Mouse (Mus musculus) gastrocnemius, postnatal 36 days (tissue): Measurements from ENCODE around the gene Vwce. TPM values are rescaled to one million over a fixed set of nuclear protein-coding genes. Genes with fewer than 3 reads are reported as not detected.
A peak's percentile ranks its signal among the peaks of the same experiment; 100 is the strongest.

ENCODE experiments used
- DNase-seq, 2 experiments: peaks; one replicate each; pipeline ENCODE4 v3.0.0; 2022
- intact Hi-C: fragments of 180-260 bp; cut with DNase I; formaldehyde crosslinking; loops from one replicate; pipeline ENCODE4 v1.15.1; 2025
- long read RNA-seq, 2 experiments: library from polyadenylated mRNA; stranded (forward); transcript quantifications; one replicate each; pipeline ENCODE4 v2.0.0; 2021
- total RNA-seq, 2 experiments: library from RNA; stranded (reverse); gene quantifications; 2 replicates each; pipeline ENCODE4 v1.2.3; 2021

The Vwce gene
- total RNA-seq = not detected
- long read RNA-seq, experiment 1 = 0 reads
- long read RNA-seq, experiment 2 = 0 reads

GRCm38 (mm10) chr19:10634106-10634871 lies at the start of gene Vwce:
TSS of gene Vwce (plus strand) at chr19:10634213.
- peak in 1 of 2 experiments; percentile 24 for DNase-seq
- intact Hi-C loops = no loop called here

DNA sequence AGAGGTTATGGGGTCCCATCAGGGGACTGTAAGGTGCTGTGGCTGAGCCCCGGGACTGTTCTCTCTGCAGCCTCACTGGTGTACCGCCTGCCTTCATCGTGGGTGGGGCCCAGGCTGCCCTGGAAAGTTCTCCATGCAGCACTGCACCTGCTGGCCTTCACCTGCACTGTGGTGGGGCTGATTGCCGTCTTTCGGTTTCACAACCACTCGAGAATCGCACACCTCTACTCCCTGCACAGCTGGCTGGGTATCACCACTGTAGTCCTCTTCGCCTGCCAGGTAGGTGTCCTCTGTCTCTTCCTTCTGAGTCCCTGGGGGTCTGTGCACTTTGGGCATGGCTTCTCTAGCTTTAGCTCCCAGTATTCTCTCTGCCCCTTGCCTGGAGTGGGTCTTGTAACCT lies 48.9 kb upstream of the Vwce start:
- no peak for DNase-seq
- intact Hi-C loops = no loop called here

DNA sequence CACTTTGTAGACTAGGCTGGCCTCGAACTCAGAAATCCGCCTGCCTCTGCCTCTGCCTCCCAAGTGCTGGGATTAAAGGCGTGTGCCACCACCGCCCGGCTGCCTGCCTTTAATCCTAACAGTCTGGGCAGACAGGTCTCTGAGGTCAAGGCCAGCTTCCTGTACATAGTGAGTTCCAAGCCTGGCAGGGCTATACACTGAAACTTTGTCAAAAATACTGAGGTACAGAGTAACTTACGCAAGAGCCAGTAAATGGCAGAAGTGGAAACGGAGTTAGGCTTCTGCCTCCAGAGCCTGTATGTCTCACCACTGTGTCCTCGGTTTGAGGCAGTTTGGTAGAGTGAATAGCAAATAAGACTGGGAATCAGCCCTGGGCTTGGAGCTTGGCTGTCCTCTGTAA lies 46.8 kb upstream of the Vwce start:
- intact Hi-C loops = no loop called here
- DNase-seq = no peak

DNA sequence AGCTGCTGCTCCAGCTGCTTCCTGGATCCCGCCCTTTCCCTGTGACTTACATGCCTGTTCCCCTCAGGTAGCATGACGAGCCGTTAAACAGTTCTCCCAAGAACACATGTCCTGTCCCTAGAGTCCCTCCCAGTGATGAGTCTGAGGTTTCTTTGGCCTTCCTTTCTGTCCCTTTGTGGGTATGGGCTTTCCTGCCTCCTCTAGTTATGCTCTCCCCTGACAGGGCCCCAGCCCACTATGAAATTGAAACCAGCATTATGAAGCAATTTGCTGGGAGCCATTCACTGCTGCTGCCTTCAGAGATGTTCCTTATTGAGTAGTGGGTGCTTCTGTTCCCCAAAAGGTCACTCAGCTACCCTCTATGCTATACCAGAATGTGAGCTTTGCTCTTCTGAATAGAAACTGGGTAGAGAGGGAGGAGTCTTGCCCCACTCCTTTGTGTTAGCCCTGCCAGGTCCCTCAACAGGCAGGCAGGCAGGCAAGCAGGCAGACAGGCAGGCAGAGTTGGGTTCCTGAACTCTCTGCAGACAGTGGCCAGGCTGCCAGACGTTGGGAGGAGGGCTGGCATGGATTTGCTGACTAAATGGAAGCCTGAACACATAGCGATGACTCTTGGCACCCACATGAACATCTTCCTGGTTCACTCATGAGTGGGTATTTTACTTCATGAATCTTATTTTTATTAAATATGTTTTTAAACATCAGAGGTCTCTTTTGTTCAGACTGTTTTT lies 44.7 kb upstream of the Vwce start:
- DNase-seq = no peak
- intact Hi-C loops = no loop called here

DNA sequence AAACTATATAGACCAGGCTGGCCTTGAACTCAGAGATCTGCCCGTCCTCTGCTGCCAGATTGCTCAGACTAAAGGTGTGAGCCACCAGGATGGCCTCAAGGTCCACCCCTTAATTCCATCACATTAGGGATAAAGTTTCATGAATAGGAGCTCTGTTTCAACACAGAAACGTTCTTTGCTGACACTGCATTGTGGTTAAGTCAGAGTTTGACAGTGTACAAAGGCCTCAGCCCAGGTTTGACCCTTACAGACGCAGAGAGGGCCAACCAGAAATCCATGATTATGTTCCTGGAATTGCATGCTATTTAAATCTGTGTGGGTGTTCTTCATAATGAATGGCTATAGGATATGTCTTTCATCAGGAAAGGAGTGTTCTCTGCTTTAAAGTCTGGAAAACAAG lies 43.7 kb upstream of the Vwce start:
- intact Hi-C loops = no loop called here
- no peak for DNase-seq

DNA sequence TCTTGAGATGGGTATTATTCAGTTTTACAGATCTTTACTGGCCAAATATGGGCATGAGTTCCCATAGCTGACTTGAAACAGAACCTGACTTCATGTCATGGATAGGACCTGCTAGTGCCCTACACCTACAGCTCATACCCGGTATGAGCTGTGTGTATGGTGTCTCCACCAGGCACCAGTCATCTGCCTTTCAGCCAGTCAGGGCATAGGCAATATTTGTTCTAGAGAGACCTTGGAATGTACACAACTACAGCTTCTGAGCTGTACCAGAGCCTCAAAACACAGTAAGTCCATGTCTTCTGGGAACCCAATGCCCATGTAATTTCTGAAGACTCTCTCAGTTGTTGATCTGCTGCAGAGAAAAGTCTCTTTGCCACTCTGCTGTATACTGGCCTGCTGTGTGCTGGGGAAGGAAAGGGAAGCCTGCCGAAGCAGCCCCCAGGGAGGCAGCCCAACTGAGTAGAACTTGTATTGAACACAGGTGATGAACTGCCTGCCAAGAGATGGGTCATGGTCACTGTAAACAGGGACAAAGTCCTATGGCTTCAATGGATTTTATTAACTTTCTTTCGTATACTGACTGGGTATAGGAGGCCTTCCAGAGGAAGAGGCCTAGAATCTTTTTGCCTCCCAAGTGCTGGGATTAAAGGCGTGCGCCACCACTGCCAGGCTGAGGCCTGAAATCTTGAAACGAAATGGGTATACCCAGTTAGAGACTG lies 42.2 kb upstream of the Vwce start:
- intact Hi-C loops = no loop called here
- no peak for DNase-seq

- intact Hi-C loops = no loop called here
- DNase-seq = no peak
These were observed 35.8 kb upstream of the Vwce start for GRCm38 (mm10) chr19:10598188-10598587.

DNA sequence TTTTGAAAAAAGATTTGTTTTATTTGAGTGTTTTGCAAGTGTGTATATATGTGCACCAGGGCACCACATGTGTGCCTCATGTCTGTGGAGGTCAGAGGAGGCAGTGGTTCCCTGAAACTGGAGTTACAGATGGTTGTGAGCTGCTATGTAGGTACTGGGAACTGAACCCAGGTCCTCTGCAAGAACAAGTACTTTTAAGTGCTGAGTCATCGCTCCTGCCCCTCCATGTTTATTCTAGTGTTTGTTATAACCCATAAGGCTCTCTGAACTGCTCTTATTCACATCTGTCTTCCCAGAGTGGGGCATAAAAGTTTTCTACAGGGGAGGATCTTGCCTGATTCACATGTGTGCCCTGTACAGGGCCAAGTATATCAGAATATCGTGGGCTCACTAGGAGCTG lies 34.4 kb upstream of the Vwce start:
- intact Hi-C loops = loop anchor here (5.0 kb wide), 1 partner anchor 42 kb away; the partner anchor contains the start of gene Tmem216
- no peak for DNase-seq

DNA sequence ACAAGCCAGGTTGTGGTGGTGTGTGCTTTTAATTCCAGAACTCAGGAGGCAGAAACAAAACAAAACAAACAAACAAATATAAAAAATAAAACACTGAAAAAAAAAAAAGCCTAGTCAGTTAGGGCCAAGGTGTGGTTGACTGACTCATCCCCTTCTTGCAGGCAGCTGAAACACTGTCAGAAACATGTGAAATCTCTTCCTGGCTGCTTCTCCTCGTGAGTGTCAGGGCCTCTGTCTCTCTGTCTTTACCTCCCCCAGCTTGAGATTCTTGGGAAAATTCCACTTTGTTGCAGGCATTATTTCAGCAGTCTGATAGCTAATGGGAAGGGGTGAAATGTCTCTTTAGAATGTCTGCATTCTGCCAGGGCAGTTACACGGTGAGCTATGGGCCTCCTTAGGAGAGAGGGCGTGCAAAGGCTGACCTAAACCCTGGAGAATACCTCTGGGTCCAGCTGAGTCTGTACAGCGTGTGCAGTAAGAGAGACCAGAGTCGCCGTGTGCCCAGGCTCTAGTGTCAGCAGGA lies 31.7 kb upstream of the Vwce start:
- DNase-seq = no peak
- intact Hi-C loops = loop anchor here (5.0 kb wide), 1 partner anchor 45 kb away; the partner anchor contains the start of gene Tmem216

GRCm38 (mm10) chr19:10602787-10603186 lies 31.2 kb upstream of the Vwce start:
- intact Hi-C loops = loop anchor here (5.0 kb wide), 1 partner anchor 45 kb away; the partner anchor contains the start of gene Tmem216

GRCm38 (mm10) chr19:10603660-10604523 lies 30.1 kb upstream of the Vwce start:
- intact Hi-C loops = loop anchor here (5.0 kb wide), 1 partner anchor 47 kb away; the partner anchor contains the start of gene Tmem216
- no peak for DNase-seq

More at GRCm38 (mm10) chr19:10602787-10603186, 31.2 kb upstream of the Vwce start:
- peak; percentile 77 to 79 for DNase-seq

DNA sequence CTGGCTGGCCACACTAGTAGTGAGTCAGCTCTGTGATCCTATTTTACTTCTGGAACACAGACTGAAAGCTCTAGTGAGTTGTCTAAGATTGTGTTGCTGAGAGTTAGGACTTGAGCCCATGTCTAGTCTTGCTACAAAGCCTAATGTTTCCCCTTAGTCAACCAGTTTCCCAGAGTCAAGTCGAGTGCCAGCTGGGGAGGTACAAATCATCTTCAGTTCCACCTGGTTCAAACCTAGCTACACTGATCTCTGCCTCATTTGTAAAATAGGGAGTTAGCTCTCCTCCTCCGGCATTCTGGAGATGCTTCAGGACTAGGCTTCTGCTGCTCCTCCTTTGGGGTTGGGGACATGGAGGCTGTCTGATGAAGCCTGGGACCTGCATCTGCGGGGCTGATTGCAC lies 29.5 kb upstream of the Vwce start:
- DNase-seq = no peak
- intact Hi-C loops = loop anchor here (5.0 kb wide), 1 partner anchor 47 kb away; the partner anchor contains the start of gene Tmem216

GRCm38 (mm10) chr19:10605293-10605900 lies 28.6 kb upstream of the Vwce start, which contains the start of the genes Ddb1 and Tkfc:
TSS of gene Ddb1 (plus strand) at chr19:10605327.
TSS of gene Tkfc (minus strand) at chr19:10605654.
- DNase-seq = peak; percentile 98 to 99
- intact Hi-C loops = no loop called here

- no peak for DNase-seq
- intact Hi-C loops = no loop called here
These were observed 28.0 kb upstream of the Vwce start for GRCm38 (mm10) chr19:10605901-10606622.

- intact Hi-C loops = no loop called here
- no peak for DNase-seq
These were observed 25.3 kb upstream of the Vwce start for GRCm38 (mm10) chr19:10608573-10609240.

DNA sequence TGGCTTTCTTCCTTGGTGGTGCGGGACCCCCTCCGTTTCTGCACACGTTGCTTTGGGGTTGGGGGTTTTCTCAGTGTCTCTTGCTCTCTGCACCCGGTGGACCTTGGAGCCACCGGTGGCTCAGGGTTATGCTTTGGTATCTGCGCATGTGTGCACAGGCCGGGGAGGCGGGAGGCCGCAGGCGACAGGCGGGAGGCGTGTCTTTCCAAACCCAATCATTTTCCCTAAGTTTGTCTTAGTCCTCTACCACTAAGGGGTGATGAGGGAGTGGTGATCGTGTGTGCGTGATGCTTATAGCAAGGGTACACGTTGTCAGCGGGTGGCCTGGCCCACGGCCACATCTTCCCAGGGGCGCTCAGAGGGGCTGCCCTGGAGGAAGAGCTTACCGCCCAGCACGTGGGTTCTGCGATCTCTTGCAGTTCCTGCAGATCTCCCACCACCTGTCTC lies 882 bp downstream of the Vwce start:
- intact Hi-C loops = no loop called here
- peak in 1 of 2 experiments; percentile 28 for DNase-seq

- intact Hi-C loops = no loop called here
- no peak for DNase-seq
These were observed 3.8 kb downstream of the Vwce start for GRCm38 (mm10) chr19:10637840-10638239.

- intact Hi-C loops = no loop called here
These were observed 6.1 kb downstream of the Vwce start for GRCm38 (mm10) chr19:10640080-10640479.

More at GRCm38 (mm10) chr19:10640080-10640479, 6.1 kb downstream of the Vwce start:
- DNase-seq = no peak
